Mouse (Mus musculus): ENCODE measurements around the gene Edrf1. TPM values are rescaled to one million over a fixed set of nuclear protein-coding genes. Genes with fewer than 3 reads are reported as not detected.
"Not testable (repeated sequence)": the region's sequence is repeated elsewhere in the genome, so short reads cannot be mapped to it uniquely, and the experiment has no call there.

The Edrf1 gene
- polyA plus RNA-seq, 1 experiment = 10.9 TPM

- WGBS = 96% methylated on average over 8 of the region's 8 CpGs
- peaks cover 2% of the 10 kb centered on the region; the same call in 1 of the 2 replicates for H3K36me3 ChIP-seq (ENCODE audit: control insufficient read depth, insufficient read depth, low read length)
- no peak for TF ChIP-seq POLR2A (IDR thresholded peaks at IDR 0.05; ENCODE audit: low read depth, low read length)
- no peak for TF ChIP-seq CTCF (IDR thresholded peaks at IDR 0.05; ENCODE audit: extremely low read depth, insufficient read depth, insufficient read length, insufficient replicate concordance)
- H3K27ac ChIP-seq (ENCODE audit: insufficient read depth, low read length) = no peak overlapping the region
- H3K4me1 ChIP-seq (ENCODE audit: control insufficient read depth, insufficient read depth, insufficient read length) = no peaks in the 10 kb centered on the region
- no peak for DNase-seq (ENCODE audit: low read depth in 1 of 2, low spot score in 2 of 2)
- H3K4me3 ChIP-seq (ENCODE audit: extremely low read depth, insufficient read depth, insufficient read length) = no peak overlapping the region
- no peaks in the 10 kb centered on the region for H3K27me3 ChIP-seq (ENCODE audit: control insufficient read depth, insufficient read depth, low read length)
These were observed 41.4 kb downstream of the Edrf1 start for GRCm38 (mm10) chr7:133678716-133679115.

- Histone ChIP-seq H3K36me3 (ENCODE audit: control insufficient read depth, insufficient read depth, low read length) (peaks cover under 1% of the 10 kb centered on the region; the same call in 1 of the 2 replicates), H3K27me3 (ENCODE audit: control insufficient read depth, insufficient read depth, low read length) (no peaks in the 10 kb centered on the region), H3K4me3 (ENCODE audit: extremely low read depth, insufficient read depth, insufficient read length) (no peak overlapping the region), H3K27ac (ENCODE audit: insufficient read depth, low read length) (no peak overlapping the region), H3K4me1 (ENCODE audit: control insufficient read depth, insufficient read depth, insufficient read length) (no peaks in the 10 kb centered on the region)
- DNase-seq (ENCODE audit: low read depth in 1 of 2, low spot score in 2 of 2) = no peak
- WGBS = 79% methylated on average over 4 of the region's 4 CpGs
- TF ChIP-seq CTCF (IDR thresholded peaks at IDR 0.05; ENCODE audit: extremely low read depth, insufficient read depth, insufficient read length, insufficient replicate concordance) = no peak
- no peak for TF ChIP-seq POLR2A (IDR thresholded peaks at IDR 0.05; ENCODE audit: low read depth, low read length)
These were observed 42.1 kb downstream of the Edrf1 start for GRCm38 (mm10) chr7:133679439-133679838.

GRCm38 (mm10) chr7:133679961-133680360 lies 42.6 kb downstream of the Edrf1 start, which contains the start of gene Mmp21:
TSS of gene Mmp21 (minus strand) at chr7:133680061.
- 94% methylated on average over 3 of the region's 3 CpGs for WGBS
- no peak within 1 kb of the TSS for H3K27ac ChIP-seq (ENCODE audit: insufficient read depth, low read length)
- no peak within 1 kb of the TSS for H3K4me3 ChIP-seq (ENCODE audit: extremely low read depth, insufficient read depth, insufficient read length)
- no peaks in the 10 kb centered on the region for H3K4me1 ChIP-seq (ENCODE audit: control insufficient read depth, insufficient read depth, insufficient read length)
- DNase-seq (ENCODE audit: low read depth in 1 of 2, low spot score in 2 of 2) = no peak
- no peaks in the 10 kb centered on the region for H3K27me3 ChIP-seq (ENCODE audit: control insufficient read depth, insufficient read depth, low read length)
- H3K36me3 ChIP-seq (ENCODE audit: control insufficient read depth, insufficient read depth, low read length) = no peaks in the 10 kb centered on the region; the same call in 1 of the 2 replicates
- no peak for TF ChIP-seq CTCF (IDR thresholded peaks at IDR 0.05; ENCODE audit: extremely low read depth, insufficient read depth, insufficient read length, insufficient replicate concordance)
- TF ChIP-seq POLR2A (IDR thresholded peaks at IDR 0.05; ENCODE audit: low read depth, low read length) = no peak

GRCm38 (mm10) chr7:133683626-133684025 lies 46.3 kb downstream of the Edrf1 start:
- no peak for TF ChIP-seq CTCF (IDR thresholded peaks at IDR 0.05; ENCODE audit: extremely low read depth, insufficient read depth, insufficient read length, insufficient replicate concordance)
- no peak for TF ChIP-seq POLR2A (IDR thresholded peaks at IDR 0.05; ENCODE audit: low read depth, low read length)
- WGBS = 78% methylated on average over 5 of the region's 5 CpGs
- no peak overlapping the region for H3K4me3 ChIP-seq (ENCODE audit: extremely low read depth, insufficient read depth, insufficient read length)
- no peak for DNase-seq (ENCODE audit: low read depth in 1 of 2, low spot score in 2 of 2)
- no peak overlapping the region for H3K27ac ChIP-seq (ENCODE audit: insufficient read depth, low read length)
- H3K4me1 ChIP-seq (ENCODE audit: control insufficient read depth, insufficient read depth, insufficient read length) = no peaks in the 10 kb centered on the region
- no peaks in the 10 kb centered on the region for H3K27me3 ChIP-seq (ENCODE audit: control insufficient read depth, insufficient read depth, low read length)
- H3K36me3 ChIP-seq (ENCODE audit: control insufficient read depth, insufficient read depth, low read length) = peaks cover 2% of the 10 kb centered on the region; the same call in 1 of the 2 replicates

- WGBS = 88% methylated on average over 5 of the region's 5 CpGs
- no peak for TF ChIP-seq POLR2A (IDR thresholded peaks at IDR 0.05; ENCODE audit: low read depth, low read length)
- peak; percentile 26; the same call in 1 of the 2 replicates for TF ChIP-seq CTCF (IDR thresholded peaks at IDR 0.05; ENCODE audit: extremely low read depth, insufficient read depth, insufficient read length, insufficient replicate concordance)
- Histone ChIP-seq H3K27me3 (ENCODE audit: control insufficient read depth, insufficient read depth, low read length) (no peaks in the 10 kb centered on the region), H3K27ac (ENCODE audit: insufficient read depth, low read length) (no peak overlapping the region), H3K4me1 (ENCODE audit: control insufficient read depth, insufficient read depth, insufficient read length) (no peaks in the 10 kb centered on the region), H3K36me3 (ENCODE audit: control insufficient read depth, insufficient read depth, low read length) (peaks cover 6% of the 10 kb centered on the region), H3K4me3 (ENCODE audit: extremely low read depth, insufficient read depth, insufficient read length) (no peak overlapping the region)
- no peak for DNase-seq (ENCODE audit: low read depth in 1 of 2, low spot score in 2 of 2)
These were observed 46.8 kb downstream of the Edrf1 start for GRCm38 (mm10) chr7:133684110-133684509.

GRCm38 (mm10) chr7:133684701-133685100 lies 47.4 kb downstream of the Edrf1 start:
- DNase-seq (ENCODE audit: low read depth in 1 of 2, low spot score in 2 of 2) = no peak

GRCm38 (mm10) chr7:133685644-133686043 lies 48.3 kb downstream of the Edrf1 start:
- H3K4me1 ChIP-seq (ENCODE audit: control insufficient read depth, insufficient read depth, insufficient read length); H3K4me3 ChIP-seq (ENCODE audit: extremely low read depth, insufficient read depth, insufficient read length); DNase-seq (ENCODE audit: low read depth in 1 of 2, low spot score in 2 of 2); H3K27ac ChIP-seq (ENCODE audit: insufficient read depth, low read length); H3K27me3 ChIP-seq (ENCODE audit: control insufficient read depth, insufficient read depth, low read length): not testable (repeated sequence)
- peaks cover 16% of the 10 kb centered on the region for H3K36me3 ChIP-seq (ENCODE audit: control insufficient read depth, insufficient read depth, low read length)

More at GRCm38 (mm10) chr7:133684701-133685100, 47.4 kb downstream of the Edrf1 start:
- no peaks in the 10 kb centered on the region for H3K4me1 ChIP-seq (ENCODE audit: control insufficient read depth, insufficient read depth, insufficient read length)
- H3K36me3 ChIP-seq (ENCODE audit: control insufficient read depth, insufficient read depth, low read length) = peaks cover 11% of the 10 kb centered on the region
- 65% methylated on average over 6 of the region's 6 CpGs for WGBS
- TF ChIP-seq POLR2A (IDR thresholded peaks at IDR 0.05; ENCODE audit: low read depth, low read length) (no peak), CTCF (IDR thresholded peaks at IDR 0.05; ENCODE audit: extremely low read depth, insufficient read depth, insufficient read length, insufficient replicate concordance) (no peak)
- no peak overlapping the region for H3K4me3 ChIP-seq (ENCODE audit: extremely low read depth, insufficient read depth, insufficient read length)
- no peak overlapping the region for H3K27ac ChIP-seq (ENCODE audit: insufficient read depth, low read length)
- H3K27me3 ChIP-seq (ENCODE audit: control insufficient read depth, insufficient read depth, low read length) = no peaks in the 10 kb centered on the region

Measured in spleen, adult 2 months (tissue).